Mouse (Mus musculus): ENCODE data around the gene Hoxa4.

GRCm38 (mm10) chr6:52222729-52223128, 31.2 kb upstream of the Hoxa4 start:
- TF ChIP-seq CTCF (IDR thresholded peaks at IDR 0.05; ENCODE audit: low read depth) (no peak), EP300 (IDR thresholded peaks at IDR 0.05; ENCODE audit: low read depth) (no peak)
